Comparison of ENCODE assay signal across 8 mouse cellular contexts in genomic region chr2:120608830-120609723, GRCm38 (mm10). TPM values are rescaled to one million over a fixed set of nuclear protein-coding genes. Genes with fewer than 3 reads are reported as not detected.
DNase-seq lines count a peak whose midpoint lies in the region; ATAC-seq and TF ChIP-seq lines count a peak whose summit lies in the region.

Haus2 (plus strand) TSS chr2:120609383.
Lrrc57 (minus strand) TSS chr2:120609520.

- H3K9me3 ChIP-seq in heart, embryonic 11.5 days (replicated peaks; ENCODE audit: control insufficient read depth, low read length), result no peaks in the 10 kb centered on the region
- H3K9me3 ChIP-seq in kidney, embryonic 16.5 days (ENCODE audit: low read length), result no peaks in the 10 kb centered on the region

- H3K9ac ChIP-seq in heart, embryonic 11.5 days (ENCODE audit: low read depth, low read length), result peak within 1 kb of the TSS; percentile 80
- H3K9ac ChIP-seq in kidney, embryonic 16.5 days (replicated peaks; ENCODE audit: low read length), result peak within 1 kb of the TSS; percentile 87
- peak within 1 kb of the TSS; percentile 95 for H3K9ac ChIP-seq in liver, adult 2 months (ENCODE audit: low read depth, low read length)

- H3K4me1 ChIP-seq in bone marrow macrophage, adult 2 months (ENCODE audit: control insufficient read depth, insufficient read depth, low read length), result peaks cover 10% of the 10 kb centered on the region
- H3K4me1 ChIP-seq in embryonic fibroblast, embryonic 13.5 days (ENCODE audit: control insufficient read depth, insufficient read depth, low read length), result peaks cover 3% of the 10 kb centered on the region; the same call in 1 of the 2 replicates
- H3K4me1 ChIP-seq in heart, embryonic 11.5 days (ENCODE audit: control insufficient read depth, insufficient read depth, low read length), result peaks cover 13% of the 10 kb centered on the region
- H3K4me1 ChIP-seq in kidney, embryonic 16.5 days (ENCODE audit: insufficient read depth, low read length), result peaks cover 18% of the 10 kb centered on the region
- H3K4me1 ChIP-seq in liver, adult 2 months (ENCODE audit: control insufficient read depth, insufficient read depth, low read length), result peaks cover 3% of the 10 kb centered on the region

- H3K4me3 ChIP-seq in bone marrow macrophage, adult 2 months (ENCODE audit: insufficient read depth, low read length), result peak within 1 kb of the TSS; percentile 99
- H3K4me3 ChIP-seq in embryonic fibroblast, embryonic 13.5 days (ENCODE audit: insufficient read depth, low read length), result peak within 1 kb of the TSS; percentile 78
- H3K4me3 ChIP-seq in heart, embryonic 11.5 days (ENCODE audit: low read depth, low read length), result peak within 1 kb of the TSS; percentile 68
- H3K4me3 ChIP-seq in kidney, embryonic 16.5 days (ENCODE audit: low read length), result peak within 1 kb of the TSS; percentile 86
- peak within 1 kb of the TSS; percentile 93 for H3K4me3 ChIP-seq in liver, adult 2 months (ENCODE audit: insufficient read depth, low read depth, low read length)
- H3K4me3 ChIP-seq in myocyte, result peak within 1 kb of the TSS; percentile 87

- H3ac ChIP-seq in myocyte (ENCODE audit: control insufficient read depth, insufficient read length), result peak within 1 kb of the TSS; percentile 24

- TF ChIP-seq CTCF in bone marrow macrophage, adult 2 months (IDR thresholded peaks at IDR 0.05; ENCODE audit: low read depth, low read length), result no peak
- no peak for TF ChIP-seq CTCF in embryonic fibroblast, embryonic 13.5 days (IDR thresholded peaks at IDR 0.05; ENCODE audit: borderline replicate concordance, insufficient read depth, low read length)
- TF ChIP-seq CTCF in liver, adult 2 months (IDR thresholded peaks at IDR 0.05; ENCODE audit: low read depth, low read length), result 0 out of 2 replicates have a peak, but pooled peaks have one; percentile 5

- H3K79me2 ChIP-seq in liver, adult 2 months (ENCODE audit: control insufficient read depth, insufficient read depth, low read length), result no peaks in the 10 kb centered on the region
- H3K79me2 ChIP-seq in myocyte (ENCODE audit: control insufficient read depth, insufficient read depth), result peaks cover 13% of the 10 kb centered on the region

- peak within 1 kb of the TSS; percentile 85 for H3K4me2 ChIP-seq in heart, embryonic 11.5 days
- peak within 1 kb of the TSS; percentile 80 for H3K4me2 ChIP-seq in kidney, embryonic 16.5 days (replicated peaks; ENCODE audit: low read depth, low read length)
- H3K4me2 ChIP-seq in myocyte (ENCODE audit: low read depth), result peak within 1 kb of the TSS; percentile 91

- DNase-seq in A20 (ENCODE audit: low read depth, low spot score), result peak; percentile 95
- DNase-seq in liver, adult 2 months (ENCODE audit: extremely low read depth, low read depth, low spot score), result peak; percentile 69
- peak; percentile 90 for DNase-seq in splenic B cell, adult 2 months (ENCODE audit: low read depth, low spot score)

- no peaks in the 10 kb centered on the region for H3K27me3 ChIP-seq in heart, embryonic 11.5 days (ENCODE audit: control insufficient read depth, insufficient read depth, low read length)
- no peaks in the 10 kb centered on the region for H3K27me3 ChIP-seq in kidney, embryonic 16.5 days (ENCODE audit: insufficient read depth, low read length)
- H3K27me3 ChIP-seq in liver, adult 2 months (ENCODE audit: control insufficient read depth, insufficient read depth, low read length), result no peaks in the 10 kb centered on the region
- no peaks in the 10 kb centered on the region for H3K27me3 ChIP-seq in myocyte (ENCODE audit: control insufficient read depth, insufficient read depth, insufficient read length)
- no peaks in the 10 kb centered on the region for H3K27me3 ChIP-seq in splenic B cell, adult 2 months (ENCODE audit: control insufficient read depth, insufficient read depth, low read length, poor library complexity, severe bottlenecking)

- TF ChIP-seq POLR2A in bone marrow macrophage, adult 2 months (IDR thresholded peaks at IDR 0.05; ENCODE audit: borderline replicate concordance, low read depth, low read length), result peak; percentile 8; the same call in 1 of the 2 replicates
- 0 out of 2 replicates have a peak, but pooled peaks have one; percentile 88 for TF ChIP-seq POLR2A in embryonic fibroblast, embryonic 13.5 days (IDR thresholded peaks at IDR 0.05; ENCODE audit: low read depth, low read length)
- peak; percentile 76 for TF ChIP-seq POLR2A in liver, adult 2 months (IDR thresholded peaks at IDR 0.05; ENCODE audit: extremely low read depth, insufficient read depth, low read length)
- peak; percentile 95 for TF ChIP-seq POLR2A in myocyte (IDR thresholded peaks at IDR 0.05; ENCODE audit: insufficient read length, low read depth)

- ATAC-seq in heart, embryonic 11.5 days (replicated peaks; ENCODE audit: insufficient number of reproducible peaks, low FRiP score, low TSS enrichment), result peak; percentile 94
- ATAC-seq in kidney, embryonic 16.5 days (ENCODE audit: low FRiP score, low TSS enrichment), result peak; percentile 97

- H3K36me3 ChIP-seq in heart, embryonic 11.5 days (ENCODE audit: control insufficient read depth, insufficient read depth, low read length), result peaks cover 3% of the 10 kb centered on the region; the same call in 1 of the 2 replicates
- peaks cover 7% of the 10 kb centered on the region; the same call in 1 of the 2 replicates for H3K36me3 ChIP-seq in kidney, embryonic 16.5 days (ENCODE audit: insufficient read depth, low read length)
- H3K36me3 ChIP-seq in liver, adult 2 months (ENCODE audit: control insufficient read depth, insufficient read depth, low read length), result peaks cover 11% of the 10 kb centered on the region; the same call in 1 of the 2 replicates
- H3K36me3 ChIP-seq in myocyte (ENCODE audit: control insufficient read depth, insufficient read depth), result peaks cover 11% of the 10 kb centered on the region
- H3K36me3 ChIP-seq in splenic B cell, adult 2 months (ENCODE audit: control insufficient read depth, insufficient read depth, low read length, poor library complexity, severe bottlenecking), result 0 out of 2 replicates have a peak, but pooled peaks cover 3% of the 10 kb centered on the region

- WGBS in heart, embryonic 11.5 days (ENCODE audit: insufficient replicate concordance), result under 1% methylated on average over 52 of the region's 52 CpGs
- under 1% methylated on average over 52 of the region's 52 CpGs for WGBS in kidney, embryonic 16.5 days
- under 1% methylated on average over 52 of the region's 52 CpGs for WGBS in liver, adult 2 months

- H3K27ac ChIP-seq in bone marrow macrophage, adult 2 months (ENCODE audit: insufficient read depth, low read depth, low read length), result peak within 1 kb of the TSS; percentile 70
- peak within 1 kb of the TSS; percentile 35; the same call in 1 of the 2 replicates for H3K27ac ChIP-seq in embryonic fibroblast, embryonic 13.5 days (ENCODE audit: insufficient read depth, low read length)
- H3K27ac ChIP-seq in heart, embryonic 11.5 days (ENCODE audit: low read depth, low read length), result peak within 1 kb of the TSS; percentile 94
- H3K27ac ChIP-seq in kidney, embryonic 16.5 days (ENCODE audit: low read length), result peak within 1 kb of the TSS; percentile 87
- peak within 1 kb of the TSS; percentile 68 for H3K27ac ChIP-seq in liver, adult 2 months (replicated peaks; ENCODE audit: insufficient read depth, low read depth, low read length)

TF ChIP-seq in myocyte, 11 proteins besides CTCF, POLR2A, EP300 and RAD21:
- TF ChIP-seq TCF3 (IDR thresholded peaks at IDR 0.05; ENCODE audit: insufficient read length, low read depth) (no peak), SRF (IDR thresholded peaks at IDR 0.05; ENCODE audit: control insufficient read depth, insufficient read length, low read depth) (peak; percentile 89), MYOG (IDR thresholded peaks at IDR 0.05; ENCODE audit: control insufficient read depth in 1 of 3, insufficient read depth in 1 of 3, insufficient read length in 2 of 3, low read depth in 2 of 3) (peak in 1 of 3 experiments; percentile 24), REST (IDR thresholded peaks at IDR 0.05; ENCODE audit: insufficient read depth, insufficient read length) (no peak), E2F4 (IDR thresholded peaks at IDR 0.05; ENCODE audit: insufficient read depth) (no peak), USF1 (IDR thresholded peaks at IDR 0.05; ENCODE audit: low read depth) (no peak), CEBPB (IDR thresholded peaks at IDR 0.05; ENCODE audit: insufficient read depth, poor library complexity, severe bottlenecking) (no peak), MAX (IDR thresholded peaks at IDR 0.05; ENCODE audit: low read depth) (no peak), TCF12 (IDR thresholded peaks at IDR 0.05; ENCODE audit: insufficient read depth, poor library complexity, severe bottlenecking) (no peak), POLR2AphosphoS2 (IDR thresholded peaks at IDR 0.05; ENCODE audit: insufficient read length, low read depth) (peak; percentile 86), MYOD1 (IDR thresholded peaks at IDR 0.05; ENCODE audit: control insufficient read depth in 1 of 3, insufficient read length in 2 of 3, low read depth in 2 of 3) (no peak)

RNA-seq across cellular contexts. Expression of gene Haus2, which starts in this region (rescaled TPM):
- 9.5 and 10.3 TPM in 2 replicates for polyA plus RNA-seq in bone marrow macrophage, adult 2 months (2012; ENCODE audit: insufficient read depth, insufficient read length, missing spikeins)
- polyA plus RNA-seq in embryonic fibroblast, embryonic 13.5 days (2011; ENCODE audit: insufficient read length, low read depth, missing spikeins), result 19.5 and 26.0 TPM in 2 replicates
- 20.6 and 21.3 TPM in 2 replicates for polyA plus RNA-seq in heart, embryonic 11.5 days (2014; fragmentation: Nextera tagmentation; extraction: Ambion mirVana)
- 21.1 and 25.1 TPM in 2 replicates for polyA plus RNA-seq in kidney, embryonic 16.5 days (2015; fragmentation: Nextera tagmentation; extraction: Ambion mirVana)
- total RNA-seq in liver, adult 2 months (2014; rRNA removed), result 8.2 and 8.7 TPM in 2 replicates
- 1.8 and 2.2 TPM in 2 replicates for polyA plus RNA-seq in liver, adult 2 months (2012; rRNA removed)
- 4.4 TPM for polyA plus RNA-seq in myocyte (2012; fragmentation: generic; extraction: Trizol)

RNA-seq across cellular contexts. Expression of gene Lrrc57, which starts in this region (rescaled TPM):
- 17.5 and 18.3 TPM in 2 replicates for polyA plus RNA-seq in bone marrow macrophage, adult 2 months (2012; ENCODE audit: insufficient read depth, insufficient read length, missing spikeins)
- polyA plus RNA-seq in embryonic fibroblast, embryonic 13.5 days (2011; ENCODE audit: insufficient read length, low read depth, missing spikeins), result 13.0 and 16.6 TPM in 2 replicates
- 19.1 and 21.8 TPM in 2 replicates for polyA plus RNA-seq in heart, embryonic 11.5 days (2014; fragmentation: Nextera tagmentation; extraction: Ambion mirVana)
- polyA plus RNA-seq in kidney, embryonic 16.5 days (2015; fragmentation: Nextera tagmentation; extraction: Ambion mirVana), result 23.1 and 24.8 TPM in 2 replicates
- 8.7 and 10.1 TPM in 2 replicates for total RNA-seq in liver, adult 2 months (2014; rRNA removed)
- polyA plus RNA-seq in liver, adult 2 months (2012; rRNA removed), result 6.3 and 7.0 TPM in 2 replicates
- polyA plus RNA-seq in myocyte (2012; fragmentation: generic; extraction: Trizol), result 12.5 TPM

Comparison
In these comparisons a context has a peak if more than half of its experiments do, and no peak if none do; other contexts are left out.
1. Peak in every context shown above with its lines: DNase-seq, ATAC-seq, H3K4me3 ChIP-seq and H3K27ac ChIP-seq.
2. H3K27ac ChIP-seq: peak in every context shown above with its lines; median percentile 94 in heart, embryonic 11.5 days; 87 in kidney, embryonic 16.5 days; 70 in bone marrow macrophage, adult 2 months; 68 in liver, adult 2 months; 35 in embryonic fibroblast, embryonic 13.5 days.
3. POLR2A ChIP-seq: peak in every context shown above with its lines; median percentile 95 in myocyte; 88 in embryonic fibroblast, embryonic 13.5 days; 76 in liver, adult 2 months; 8 in bone marrow macrophage, adult 2 months.